Mouse (Mus musculus) liver, embryonic 12.5 days (tissue): ENCODE results near the gene Zfp663. TPM values are rescaled to one million over a fixed set of nuclear protein-coding genes. Genes with fewer than 3 reads are reported as not detected.

Experiments used
- ATAC-seq: fragments of 200-750 bp; cut with Nextera tagmentation; 2 replicates; pipeline ENCODE4 v1.8.0; 2017; ENCODE audit warnings: moderate number of reproducible peaks, mild to moderate bottlenecking, moderate library complexity
- H3K27ac ChIP-seq: fragments of 300-500 bp; sonication (generic); 2 replicates; pipeline ENCODE4 v1.5.1; 2016; ENCODE audit warnings: mild to moderate bottlenecking
- H3K27me3 ChIP-seq: fragments of 300-500 bp; sonication (generic); replicated peaks from 2 replicates; pipeline ENCODE4 v1.6.1; 2016; ENCODE audit warnings: mild to moderate bottlenecking, moderate library complexity
- H3K36me3 ChIP-seq: fragments of 300-500 bp; sonication (generic); 2 replicates; pipeline ENCODE4 v1.6.1; 2016; ENCODE audit warnings: mild to moderate bottlenecking, moderate library complexity
- H3K4me1 ChIP-seq: fragments of 300-500 bp; sonication (generic); 2 replicates; pipeline ENCODE4 v1.6.1; 2016
- H3K4me2 ChIP-seq: fragments of 300-500 bp; sonication (generic); 2 replicates; pipeline ENCODE4 v1.6.1; 2016; ENCODE audit warnings: mild to moderate bottlenecking, moderate library complexity
- H3K4me3 ChIP-seq: fragments of 300-500 bp; sonication (generic); 2 replicates; pipeline ENCODE4 v1.5.1; 2016; ENCODE audit warnings: mild to moderate bottlenecking, moderate library complexity
- H3K9ac ChIP-seq: fragments of 300-500 bp; sonication (generic); 2 replicates; pipeline ENCODE4 v1.6.1; 2016; ENCODE audit warnings: mild to moderate bottlenecking, moderate library complexity
- H3K9me3 ChIP-seq: fragments of 300-500 bp; sonication (generic); replicated peaks from 2 replicates; pipeline ENCODE4 v1.6.1; 2016; ENCODE audit warnings: mild to moderate bottlenecking, moderate library complexity
- WGBS: fragments of 180-500 bp; shearing (Covaris S2); methylation state at CpG from one replicate; pipeline ENCODE4 v1.1.7; 2016; ENCODE audit not compliant: insufficient replicate concordance; 5-methylcytosine and 5-hydroxymethylcytosine counted together
- polyA plus RNA-seq: library from polyadenylated mRNA; unstranded; fragments of >200 nt; fragmentation: Nextera tagmentation; extraction: Ambion mirVana; gene quantifications from 2 replicates; pipeline ENCODE4 v1.2.1, GENCODE M21; 2016

Zfp663 gene
- polyA plus RNA-seq, 1 experiment from 2014 or later: 0.14 TPM

DNA sequence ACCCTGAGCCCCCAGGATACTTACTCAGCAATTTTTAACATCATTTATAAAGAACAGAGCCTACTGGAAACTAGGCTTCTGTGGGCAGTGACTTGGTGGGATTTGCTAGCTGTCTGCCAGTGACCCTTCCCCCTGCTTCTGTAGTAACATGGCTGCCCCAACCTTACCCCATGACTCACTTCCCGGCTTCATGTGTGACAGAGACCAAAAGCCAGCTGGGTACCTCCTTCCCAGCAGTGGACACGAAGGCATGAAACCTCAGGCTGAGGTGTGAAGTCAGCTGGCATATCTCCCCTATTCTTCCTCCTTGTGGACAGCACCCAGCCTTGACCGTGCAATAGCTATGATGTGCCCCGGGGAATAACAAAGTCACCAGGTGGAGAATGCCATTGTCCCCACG, 39.8 kb downstream of the Zfp663 start:
- 57% methylated on average over 5 of the region's 5 CpGs for WGBS
- Histone ChIP-seq H3K27me3 (0 out of 2 replicates have a peak, but pooled peaks cover 9% of the 10 kb centered on the region), H3K36me3 (no peaks in the 10 kb centered on the region), H3K9ac (no peak overlapping the region), H3K27ac (no peak overlapping the region), H3K9me3 (no peaks in the 10 kb centered on the region), H3K4me3 (no peak overlapping the region), H3K4me1 (peaks cover 51% of the 10 kb centered on the region), H3K4me2 (no peak overlapping the region)
- ATAC-seq: no peak

DNA sequence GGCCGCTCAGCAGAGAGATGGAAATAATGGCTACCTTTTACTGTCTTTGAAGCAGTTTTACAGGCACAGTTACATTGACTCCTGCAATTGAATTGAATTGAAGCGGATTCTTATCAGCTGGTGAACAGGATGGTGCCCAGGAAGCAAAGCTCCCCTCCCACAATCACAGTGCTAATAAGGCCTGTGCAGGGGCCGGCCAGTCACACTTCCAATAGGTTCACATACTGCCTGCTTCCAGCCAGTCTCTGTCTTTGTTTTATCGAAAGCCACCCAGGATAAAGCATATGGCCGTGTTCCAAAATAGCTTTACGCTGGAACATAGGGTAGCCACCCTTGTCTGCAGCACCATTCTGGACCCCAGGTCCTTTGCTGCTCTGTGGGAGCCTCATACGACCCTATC, 41.1 kb downstream of the Zfp663 start:
- Histone ChIP-seq H3K9me3 (no peaks in the 10 kb centered on the region), H3K36me3 (no peaks in the 10 kb centered on the region), H3K9ac (peak overlapping the region; percentile 67), H3K4me1 (peaks cover 63% of the 10 kb centered on the region), H3K27me3 (0 out of 2 replicates have a peak, but pooled peaks cover 5% of the 10 kb centered on the region), H3K4me2 (peak overlapping the region; percentile 89), H3K27ac (no peak overlapping the region), H3K4me3 (peak overlapping the region; percentile 81)
- ATAC-seq: no peak
- WGBS: 41% methylated on average over 7 of the region's 7 CpGs

DNA sequence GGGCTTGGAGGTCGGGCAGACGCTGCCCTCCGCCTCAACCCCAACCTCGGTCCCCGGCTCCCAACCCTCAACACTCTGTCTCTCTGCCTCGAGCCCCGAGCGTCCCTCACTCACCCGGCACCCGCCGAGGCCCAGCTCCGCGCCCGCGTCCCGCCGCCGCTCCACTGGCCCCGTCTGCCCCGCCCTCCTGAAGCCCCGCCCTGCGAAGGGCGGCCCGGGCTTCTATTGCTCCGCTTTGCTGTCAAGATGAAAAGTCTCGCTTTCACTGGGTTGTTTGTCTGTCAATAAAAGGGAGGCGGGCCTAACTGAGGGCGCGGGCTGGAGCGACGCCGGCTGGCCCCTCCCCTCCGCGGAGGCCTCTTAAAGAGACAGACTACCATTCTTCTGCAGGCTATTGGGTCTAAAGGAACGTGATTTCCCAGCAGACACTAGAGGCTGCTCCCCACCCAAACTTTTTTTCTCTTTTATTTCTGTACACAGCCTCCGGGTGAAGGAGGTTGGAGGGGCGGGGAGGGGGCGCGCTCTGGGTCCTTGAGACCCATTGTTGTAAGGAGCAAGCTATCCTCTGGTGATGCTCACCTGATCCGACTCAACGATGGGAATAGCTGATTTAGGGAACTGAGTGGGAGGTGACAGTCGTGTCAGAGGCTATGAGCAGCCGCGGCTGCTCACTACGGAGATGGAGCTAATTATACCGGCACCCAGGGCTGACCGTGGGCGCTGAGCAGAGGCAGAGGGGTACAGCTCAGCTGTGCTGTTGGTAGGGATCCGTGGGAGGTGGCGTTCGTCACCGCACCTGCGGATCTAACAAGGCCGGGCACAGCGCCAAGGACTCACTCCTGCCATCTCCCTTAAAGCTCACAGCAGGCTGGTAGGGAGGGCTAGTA, 42.0 kb downstream of the Zfp663 start, which contains the start of gene Elmo2:
Elmo2 (minus strand) TSS at position 176 of the 887 bp plus-strand sequence.
- Histone ChIP-seq H3K27me3 (0 out of 2 replicates have a peak, but pooled peaks cover 5% of the 10 kb centered on the region), H3K36me3 (no peaks in the 10 kb centered on the region), H3K4me3 (peak within 1 kb of the TSS; percentile 81), H3K9ac (peak within 1 kb of the TSS; percentile 82), H3K4me2 (peak within 1 kb of the TSS; percentile 89), H3K27ac (peak within 1 kb of the TSS; percentile 56; the same call in 1 of the 2 replicates), H3K4me1 (peaks cover 72% of the 10 kb centered on the region), H3K9me3 (no peaks in the 10 kb centered on the region)
- under 1% methylated on average over 55 of the region's 55 CpGs for WGBS
- ATAC-seq: peak; percentile 98

- Histone ChIP-seq H3K36me3 (no peaks in the 10 kb centered on the region), H3K9me3 (no peaks in the 10 kb centered on the region), H3K4me3 (peak overlapping the region; percentile 81), H3K4me1 (peaks cover 80% of the 10 kb centered on the region), H3K27me3 (0 out of 2 replicates have a peak, but pooled peaks cover 5% of the 10 kb centered on the region), H3K27ac (peak overlapping the region; percentile 52; the same call in 1 of the 2 replicates), H3K4me2 (peak overlapping the region; percentile 89), H3K9ac (peak overlapping the region; percentile 82)
- 3% methylated on average over 30 of the region's 30 CpGs for WGBS
- peak; percentile 40 for ATAC-seq
These were observed 42.8 kb downstream of the Zfp663 start for GRCm38 (mm10) chr2:165325521-165326303.

GRCm38 (mm10) chr2:165323928-165324327, 44.6 kb downstream of the Zfp663 start:
- peaks cover 84% of the 10 kb centered on the region for H3K4me1 ChIP-seq
- no peak overlapping the region for H3K4me3 ChIP-seq
- WGBS: 78% methylated on average over 5 of the region's 5 CpGs
- no peak overlapping the region for H3K9ac ChIP-seq
- no peaks in the 10 kb centered on the region for H3K9me3 ChIP-seq
- no peak for ATAC-seq
- H3K27me3 ChIP-seq: 0 out of 2 replicates have a peak, but pooled peaks cover 5% of the 10 kb centered on the region
- H3K36me3 ChIP-seq: no peaks in the 10 kb centered on the region
- no peak overlapping the region for H3K27ac ChIP-seq
- H3K4me2 ChIP-seq: no peak overlapping the region

DNA sequence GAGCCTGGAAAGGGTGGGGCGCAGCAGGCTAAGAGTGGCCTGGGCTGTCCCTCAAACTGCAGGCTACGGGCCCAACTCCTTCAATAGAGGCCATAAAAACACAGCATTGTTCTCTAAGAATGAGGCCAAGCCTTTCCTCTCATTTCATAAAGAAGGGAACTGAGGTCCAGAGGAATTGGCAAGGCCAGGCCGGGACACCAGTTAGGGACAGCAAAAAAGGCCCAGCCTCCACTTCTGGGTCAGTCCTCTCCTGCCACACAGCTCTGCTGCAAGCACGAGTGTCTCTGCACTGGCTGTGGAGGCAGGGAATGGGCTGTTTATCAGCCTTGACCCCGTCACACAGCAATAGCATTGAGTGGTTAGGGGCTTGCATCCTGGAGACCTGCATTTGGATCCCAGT, 45.0 kb downstream of the Zfp663 start:
- no peak overlapping the region for H3K4me2 ChIP-seq
- H3K4me1 ChIP-seq: peaks cover 89% of the 10 kb centered on the region
- 0 out of 2 replicates have a peak, but pooled peaks cover 1% of the 10 kb centered on the region for H3K27me3 ChIP-seq
- H3K9ac ChIP-seq: no peak overlapping the region
- no peak for ATAC-seq
- 57% methylated on average over 5 of the region's 5 CpGs for WGBS
- H3K27ac ChIP-seq: no peak overlapping the region
- H3K9me3 ChIP-seq: no peaks in the 10 kb centered on the region
- H3K36me3 ChIP-seq: no peaks in the 10 kb centered on the region
- no peak overlapping the region for H3K4me3 ChIP-seq

DNA sequence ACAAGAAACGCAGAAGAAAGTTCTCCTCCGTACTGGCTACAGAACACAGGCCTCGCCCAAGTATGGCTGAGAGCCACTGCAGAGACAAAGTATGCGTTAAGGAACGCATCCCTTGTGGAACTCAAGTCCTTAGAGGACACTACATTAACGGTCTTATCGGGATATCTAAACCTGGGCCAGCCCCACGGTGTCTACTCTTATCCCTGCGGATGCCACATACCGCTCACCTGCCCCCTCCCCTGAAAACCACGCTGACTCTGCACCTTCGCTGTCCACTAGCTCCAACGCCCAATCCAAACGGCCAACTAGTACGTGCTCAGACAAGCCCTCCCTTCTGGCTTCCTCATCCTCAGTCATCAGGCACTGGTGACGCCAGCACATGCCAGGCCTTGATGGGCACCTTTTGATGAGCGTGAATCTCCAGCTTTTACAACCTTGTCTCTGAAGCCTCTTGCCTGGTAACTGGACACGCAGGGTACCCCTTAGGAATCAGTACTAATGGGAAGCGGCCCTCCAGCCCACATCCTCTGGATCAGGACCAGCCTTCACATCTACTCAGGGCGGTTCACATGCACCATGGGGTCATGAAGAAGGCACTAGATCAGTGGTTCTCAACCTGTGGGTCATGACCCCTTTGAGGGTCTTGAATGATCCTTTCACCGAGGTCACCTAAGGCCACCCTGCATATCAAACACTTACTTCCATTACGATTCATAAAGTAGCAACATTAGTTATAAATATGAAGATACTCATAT, 46.4 kb downstream of the Zfp663 start:
- 63% methylated on average over 22 of the region's 22 CpGs for WGBS
- H3K4me2 ChIP-seq: no peak overlapping the region
- ATAC-seq: no peak
- peaks cover 93% of the 10 kb centered on the region for H3K4me1 ChIP-seq
- no peak overlapping the region for H3K27ac ChIP-seq
- H3K27me3 ChIP-seq: no peaks in the 10 kb centered on the region
- H3K9ac ChIP-seq: no peak overlapping the region
- no peaks in the 10 kb centered on the region for H3K9me3 ChIP-seq
- H3K4me3 ChIP-seq: no peak overlapping the region
- no peaks in the 10 kb centered on the region for H3K36me3 ChIP-seq

- ATAC-seq: no peak
- Histone ChIP-seq H3K4me3 (no peak overlapping the region), H3K4me1 (peaks cover 95% of the 10 kb centered on the region), H3K36me3 (no peaks in the 10 kb centered on the region), H3K4me2 (peak overlapping the region; percentile 19; the same call in 1 of the 2 replicates), H3K9me3 (no peaks in the 10 kb centered on the region), H3K9ac (no peak overlapping the region), H3K27ac (peak overlapping the region; percentile 59; the same call in 1 of the 2 replicates), H3K27me3 (no peaks in the 10 kb centered on the region)
- WGBS: 63% methylated on average over 8 of the region's 8 CpGs
These were observed 47.1 kb downstream of the Zfp663 start for GRCm38 (mm10) chr2:165321381-165321888.

DNA sequence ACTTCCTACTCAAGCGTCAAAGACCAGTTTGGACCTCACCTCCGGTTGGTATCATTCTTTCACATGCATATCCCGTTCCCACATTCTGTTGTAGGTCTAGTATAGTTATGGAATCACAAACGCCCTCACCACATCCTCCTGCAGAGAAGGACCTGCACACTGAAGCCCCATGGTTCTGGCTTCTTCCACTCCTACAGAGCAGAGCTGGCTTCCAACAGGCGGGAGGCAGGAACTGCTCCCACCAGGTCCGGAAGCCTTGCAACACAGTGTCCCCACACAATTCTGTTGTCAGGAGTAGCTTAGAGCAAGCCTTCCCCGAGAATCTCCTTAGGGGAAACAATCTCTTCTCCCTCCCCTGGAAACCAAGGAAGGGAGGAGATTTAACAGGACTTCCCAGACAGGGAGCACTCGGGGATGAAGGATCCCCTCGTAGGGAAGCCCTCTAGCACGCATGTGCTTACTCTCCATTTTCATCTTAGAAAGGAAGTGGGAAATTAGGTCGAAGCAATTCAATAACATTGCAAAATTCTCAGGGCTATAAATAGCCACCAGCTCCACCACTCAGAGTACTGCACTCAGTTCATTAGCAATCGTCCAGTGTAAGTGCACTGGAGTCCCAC, 47.9 kb downstream of the Zfp663 start:
- Histone ChIP-seq H3K27ac (peak overlapping the region; percentile 59; the same call in 1 of the 2 replicates), H3K4me3 (no peak overlapping the region), H3K9ac (no peak overlapping the region), H3K4me2 (peak overlapping the region; percentile 29), H3K27me3 (no peaks in the 10 kb centered on the region), H3K36me3 (peaks cover 8% of the 10 kb centered on the region), H3K4me1 (peaks cover 99% of the 10 kb centered on the region), H3K9me3 (no peaks in the 10 kb centered on the region)
- no peak for ATAC-seq
- 31% methylated on average over 12 of the region's 12 CpGs for WGBS

- Histone ChIP-seq H3K4me3 (no peak overlapping the region), H3K9ac (no peak overlapping the region), H3K36me3 (peaks cover 19% of the 10 kb centered on the region), H3K9me3 (no peaks in the 10 kb centered on the region), H3K4me2 (no peak overlapping the region), H3K27ac (no peak overlapping the region), H3K4me1 (peaks cover 91% of the 10 kb centered on the region), H3K27me3 (no peaks in the 10 kb centered on the region)
- no peak for ATAC-seq
- 32% methylated on average over 4 of the region's 4 CpGs for WGBS
These were observed 49.0 kb downstream of the Zfp663 start for GRCm38 (mm10) chr2:165319503-165319902.

DNA sequence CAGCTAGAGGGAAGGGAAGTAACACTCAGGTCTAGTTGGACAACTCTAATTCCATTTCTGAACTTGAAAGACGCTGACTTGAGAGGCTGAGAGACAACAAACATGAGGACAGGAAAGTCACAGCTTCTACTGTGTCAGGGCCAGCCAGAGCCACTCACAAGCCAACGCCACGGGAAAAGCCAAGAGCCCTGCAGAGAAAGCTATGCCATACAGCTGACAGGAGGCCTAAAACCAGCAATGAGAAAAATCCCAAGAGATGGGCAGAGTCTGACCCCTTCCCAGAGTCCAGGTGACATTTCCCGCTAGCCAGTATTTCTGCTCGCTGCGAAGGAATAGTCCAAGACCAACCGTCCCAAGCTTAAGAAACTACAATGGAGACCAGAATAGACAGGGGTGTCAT, 49.6 kb downstream of the Zfp663 start:
- no peak for ATAC-seq
- Histone ChIP-seq H3K4me3 (no peak overlapping the region), H3K9me3 (no peaks in the 10 kb centered on the region), H3K27ac (no peak overlapping the region), H3K4me1 (peaks cover 85% of the 10 kb centered on the region), H3K9ac (no peak overlapping the region), H3K36me3 (peaks cover 25% of the 10 kb centered on the region), H3K4me2 (no peak overlapping the region), H3K27me3 (no peaks in the 10 kb centered on the region)
- 64% methylated on average over 7 of the region's 7 CpGs for WGBS
